Mouse (Mus musculus) kidney, adult 10 weeks (tissue): Measurements from ENCODE around the gene Rora. TPM values are rescaled to one million over a fixed set of nuclear protein-coding genes. Genes with fewer than 3 reads are reported as not detected.

ENCODE experiments used
- polyA plus RNA-seq: library from polyadenylated mRNA; stranded (reverse); fragments of 350-450 nt; fragmentation: Illumina TruSeq; extraction: RNeasy Lipid Tissue Mini Kit (QIAGEN cat#74804); gene quantifications from one replicate; pipeline ENCODE4 v1.2.3, GENCODE M21; 2014; ENCODE audit warnings: low read depth, low replicate concordance

The Rora gene
- 33.3 TPM for polyA plus RNA-seq

DNA sequence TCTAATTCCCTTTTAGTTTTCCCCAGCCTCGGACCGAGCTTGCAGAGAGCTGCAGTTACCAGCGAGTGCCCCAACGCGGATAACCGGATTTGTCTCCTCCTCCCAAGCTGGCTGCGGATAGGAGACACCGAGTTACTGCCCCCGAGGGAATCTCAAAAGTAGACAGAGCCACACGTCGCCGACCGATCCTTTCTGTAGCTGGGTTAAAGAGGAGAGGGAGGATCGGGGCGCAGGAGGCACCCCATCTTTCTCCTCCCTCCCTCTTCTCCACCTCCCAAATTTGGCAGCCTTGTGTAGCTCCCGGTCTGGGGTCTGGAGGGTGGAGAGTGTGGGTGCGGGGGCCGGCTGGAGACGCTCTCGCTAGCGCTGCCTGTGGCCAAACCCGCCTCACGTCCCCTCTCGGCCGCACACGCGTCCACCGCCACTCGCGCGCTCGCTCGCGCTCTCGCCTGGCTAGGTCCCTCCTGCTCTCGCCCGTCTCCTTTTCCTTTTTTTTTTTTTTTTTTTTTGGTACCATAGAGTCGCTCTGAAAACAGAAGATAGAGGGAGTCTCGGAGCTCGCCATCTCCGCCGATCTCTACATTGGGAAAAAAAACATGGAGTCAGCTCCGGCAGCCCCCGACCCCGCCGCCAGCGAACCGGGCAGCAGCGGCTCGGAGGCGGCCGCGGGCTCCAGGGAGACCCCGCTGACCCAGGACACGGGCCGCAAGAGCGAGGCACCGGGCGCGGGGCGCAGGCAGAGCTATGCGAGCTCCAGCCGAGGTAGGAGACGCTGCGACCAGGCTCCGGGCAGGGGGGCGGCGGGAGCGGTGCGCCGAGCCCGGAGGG lies at the start of gene Rora:
TSS of gene Rora (plus strand) at position 576 of the 828 bp plus-strand sequence.

DNA sequence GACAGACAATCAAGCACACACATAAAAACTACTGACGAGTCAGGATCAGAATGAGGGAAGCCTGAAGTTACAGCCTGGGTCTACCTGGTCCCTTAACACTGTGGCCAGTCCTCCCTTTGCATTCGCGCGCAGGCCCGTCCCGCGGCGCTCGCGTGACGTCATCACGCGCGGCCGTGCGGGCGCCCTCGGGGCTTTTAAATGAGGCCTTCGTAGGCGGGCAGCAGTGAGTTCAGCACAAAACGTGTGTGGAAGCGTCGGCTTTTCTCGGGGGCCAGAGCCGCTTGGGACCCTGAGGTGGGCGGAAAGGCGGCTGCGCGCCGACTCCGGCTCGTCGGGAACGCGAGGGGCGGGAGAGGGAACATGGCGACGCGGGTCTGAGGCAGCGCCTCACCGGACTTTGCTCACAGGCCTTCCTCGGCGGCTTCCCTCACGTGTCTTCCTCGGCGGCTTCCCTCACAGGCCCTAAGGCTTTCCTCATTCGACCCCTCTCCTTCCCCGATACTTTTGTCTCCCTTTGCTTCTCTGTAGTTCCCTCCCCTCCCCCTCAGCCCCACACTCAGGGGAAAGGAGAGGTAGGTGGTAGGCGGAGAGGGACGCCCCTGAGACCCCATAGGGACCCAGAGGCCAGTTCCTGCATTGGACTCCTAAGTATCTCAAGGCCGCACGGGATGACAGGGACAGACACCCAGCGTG lies 744.3 kb downstream of the Rora start, which contains the start of gene Ice2:
TSS of gene Ice2 (plus strand) at position 147 of the 693 bp plus-strand sequence.

